Mouse (Mus musculus) Patski (cell line): Measurements from ENCODE around the gene Lmtk3. TPM values are rescaled to one million over a fixed set of nuclear protein-coding genes. Genes with fewer than 3 reads are reported as not detected.
A peak's percentile ranks its signal among the peaks of the same experiment; 100 is the strongest.

ENCODE experiments used
- ATAC-seq: fragments of 100-300 bp; one replicate; pipeline ENCODE4 v1.8.0; 2021
- CTCF ChIA-PET: fragments of 350-600 bp; sonication (Branson Sonifier 250); formaldehyde crosslinking; loops from one replicate; lab custom pipeline; 2022; ENCODE audit warnings: inconsistent platforms; lab: Charles Lee
- POLR2A ChIA-PET: fragments of 350-600 bp; sonication (Branson Sonifier 250); formaldehyde crosslinking; loops from one replicate; lab custom pipeline; 2022; ENCODE audit warnings: antibody characterized with exemption, inconsistent platforms; lab: Charles Lee
- DNase-seq: peaks from one replicate; pipeline ENCODE4 v3.0.0-alpha.2; 2011; ENCODE audit warnings: low read depth, low spot score
- H3K27me3 ChIP-seq: fragments of 371-371 bp; one replicate; pipeline ENCODE4 v1.5.1; 2021
- CTCF ChIP-seq: fragments of 100-300 bp; IDR thresholded peaks from one replicate; pipeline ENCODE4 v1.5.1; 2021
- in situ Hi-C: fragments of 300-500 bp; cut with MboI; formaldehyde crosslinking; loops from 3 replicates; pipeline ENCODE4 v1.11.1; 2018; ENCODE audit warnings: low pct_unique_long_range_greater_than_20kb, mixed read lengths
- polyA plus RNA-seq: library from polyadenylated mRNA; unstranded; gene quantifications from one replicate; pipeline ENCODE4 v1.2.3, GENCODE M21; 2021

Gene Lmtk3
- polyA plus RNA-seq, 1 experiment from 2014 or later, result 12.0 TPM

DNA sequence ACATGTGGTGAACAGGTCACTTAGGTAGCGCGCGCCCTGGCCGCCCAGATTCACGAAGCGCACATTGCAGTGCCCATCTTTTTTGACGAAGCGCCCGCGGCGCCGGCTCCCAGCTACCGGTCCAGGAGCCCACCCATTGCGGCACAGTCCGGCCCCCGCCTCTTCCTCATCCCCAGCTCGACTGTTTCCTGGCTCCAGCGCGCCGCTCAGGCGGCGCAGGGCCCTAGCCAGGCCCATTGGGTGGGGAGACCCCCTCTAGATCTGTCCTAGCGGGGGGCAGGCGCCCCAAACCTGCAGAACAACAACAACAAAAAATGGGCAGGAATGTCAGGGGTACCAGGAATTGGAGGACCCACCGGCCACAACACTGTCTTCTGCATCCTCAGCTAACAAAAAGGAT, 36.3 kb downstream of the Lmtk3 start:
- H3K27me3 ChIP-seq, result no peaks in the 10 kb centered on the region
- POLR2A ChIA-PET, result no interaction called here
- TF ChIP-seq CTCF, result no peak
- in situ Hi-C loops, result no loop called here
- no peak for DNase-seq
- CTCF ChIA-PET, result no interaction called here
- ATAC-seq, result no peak

GRCm38 (mm10) chr7:45820913-45821312, 37.4 kb downstream of the Lmtk3 start:
- POLR2A ChIA-PET, result no interaction called here
- in situ Hi-C loops, result no loop called here
- no peaks in the 10 kb centered on the region for H3K27me3 ChIP-seq
- DNase-seq (peak; percentile 58), ATAC-seq (peak; percentile 70)
- CTCF ChIA-PET, result interaction anchor here (0.8 kb wide), 1 partner anchor 10 kb away, joined by 3 read pairs; the partner anchor contains the start of gene Grwd1
- no peak for TF ChIP-seq CTCF

DNA sequence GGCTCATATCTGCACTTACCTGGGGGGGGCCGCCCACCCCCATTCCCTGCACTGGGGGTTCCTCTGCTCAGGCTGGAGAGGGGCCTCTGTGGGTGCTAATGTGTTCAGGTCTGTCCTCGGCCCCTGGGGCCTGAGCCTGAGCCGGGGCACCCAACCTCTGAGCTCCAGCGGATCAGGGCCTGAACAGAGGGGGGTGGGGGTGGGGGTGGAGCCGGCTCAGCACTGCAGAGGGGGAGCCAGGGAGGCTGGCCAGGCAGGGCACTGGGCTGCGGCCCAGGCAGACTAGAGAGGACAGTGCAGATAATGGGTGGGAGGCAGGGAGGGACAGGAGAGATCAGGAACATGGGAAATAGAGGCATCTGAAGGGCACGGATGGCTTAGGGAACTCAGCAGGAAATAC, 41.1 kb downstream of the Lmtk3 start, which contains the start of gene Kcnj14:
TSS of gene Kcnj14 (minus strand) at position 185 of the 400 bp plus-strand sequence.
- POLR2A ChIA-PET, result no interaction called here
- ATAC-seq, result peak; percentile 9
- in situ Hi-C loops, result no loop called here
- DNase-seq, result no peak
- no peak for TF ChIP-seq CTCF
- no peaks in the 10 kb centered on the region for H3K27me3 ChIP-seq
- CTCF ChIA-PET, result no interaction called here

DNA sequence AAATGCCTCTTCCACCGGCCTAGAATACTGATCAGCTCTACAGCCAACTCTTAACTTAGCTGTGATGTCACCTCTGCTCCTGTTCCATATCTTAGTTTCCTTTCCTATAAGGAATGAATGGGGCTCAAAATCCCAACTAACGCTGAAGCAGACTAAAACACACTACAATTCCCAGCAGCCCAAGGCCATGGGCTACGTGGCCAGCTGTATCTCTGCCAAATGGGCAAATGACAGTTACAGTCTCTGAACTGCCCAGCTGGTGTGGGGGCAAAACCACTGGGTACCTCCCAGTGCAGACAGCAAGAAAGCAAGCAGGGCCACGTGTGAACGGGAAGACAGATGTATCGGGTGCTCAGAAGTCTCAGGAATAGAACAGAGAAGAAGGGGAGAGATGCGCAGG, 43.1 kb downstream of the Lmtk3 start:
- DNase-seq (no peak), ATAC-seq (no peak)
- CTCF ChIA-PET, result interaction anchor here (1.1 kb wide), 1 partner anchor 25 kb away, joined by 4 read pairs; no protein-coding TSS in a partner anchor
- H3K27me3 ChIP-seq, result no peaks in the 10 kb centered on the region
- POLR2A ChIA-PET, result no interaction called here
- no peak for TF ChIP-seq CTCF
- in situ Hi-C loops, result no loop called here

- in situ Hi-C loops, result no loop called here
- no peak for TF ChIP-seq CTCF
- ChIA-PET POLR2A (no interaction called here), CTCF (interaction anchor here (1.1 to 1.5 kb wide), 3 partner anchors 10 to 42 kb away, joined by 3 to 5 read pairs (median 3); partner anchors contain the start of gene Kdelr1)
- peak; percentile 57 for ATAC-seq
- no peaks in the 10 kb centered on the region for H3K27me3 ChIP-seq
- DNase-seq, result peak; percentile 64
Measured at GRCm38 (mm10) chr7:45830427-45831127, 47.0 kb downstream of the Lmtk3 start, which contains the start of gene Grwd1. Gene Grwd1, minus strand, starts transcription at chr7:45830944.

GRCm38 (mm10) chr7:45831128-45831525, 47.6 kb downstream of the Lmtk3 start:
- POLR2A ChIA-PET, result no interaction called here
- H3K27me3 ChIP-seq, result no peaks in the 10 kb centered on the region
- TF ChIP-seq CTCF, result no peak
- ATAC-seq (no peak), DNase-seq (no peak)
- in situ Hi-C loops, result no loop called here
- CTCF ChIA-PET, result interaction anchor here (1.1 kb wide), 1 partner anchor 10 kb away, joined by 3 read pairs; no protein-coding TSS in a partner anchor

DNA sequence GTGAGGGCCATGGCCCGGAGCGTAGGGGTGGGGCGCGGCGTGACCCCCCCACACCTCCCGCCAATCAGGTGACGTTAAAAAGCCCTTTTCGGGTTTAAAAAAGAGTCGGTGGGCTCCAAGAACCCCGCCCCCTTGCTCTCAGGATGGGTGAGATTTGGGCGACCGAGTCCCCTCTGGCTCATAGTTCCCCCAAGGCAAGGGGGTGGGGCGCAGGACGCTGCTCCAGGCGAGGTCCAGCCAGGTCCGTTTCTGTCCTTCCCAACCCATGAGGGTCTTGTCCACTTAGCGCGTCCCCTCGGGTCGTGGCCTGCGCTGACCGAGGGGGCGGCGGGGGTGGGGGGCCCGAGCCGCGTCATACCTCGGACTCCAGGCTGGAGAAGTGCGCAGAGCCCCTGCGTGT, 48.9 kb downstream of the Lmtk3 start:
- H3K27me3 ChIP-seq, result no peaks in the 10 kb centered on the region
- no peak for ATAC-seq
- DNase-seq, result no peak
- in situ Hi-C loops, result no loop called here
- ChIA-PET CTCF (no interaction called here), POLR2A (no interaction called here)
- no peak for TF ChIP-seq CTCF

GRCm38 (mm10) chr7:45833148-45833790, 49.7 kb downstream of the Lmtk3 start:
- POLR2A ChIA-PET, result no interaction called here

GRCm38 (mm10) chr7:45833924-45834323, 50.4 kb downstream of the Lmtk3 start:
- POLR2A ChIA-PET, result no interaction called here
- ATAC-seq, result no peak
- DNase-seq, result no peak

More at GRCm38 (mm10) chr7:45833148-45833790, 49.7 kb downstream of the Lmtk3 start:
- DNase-seq (no peak), ATAC-seq (no peak)
- CTCF ChIA-PET, result no interaction called here
- in situ Hi-C loops, result no loop called here
- H3K27me3 ChIP-seq, result no peaks in the 10 kb centered on the region
- no peak for TF ChIP-seq CTCF

GRCm38 (mm10) chr7:45842950-45843744, 59.6 kb downstream of the Lmtk3 start:
- ATAC-seq, result no peak
- no peaks in the 10 kb centered on the region for H3K27me3 ChIP-seq
- no peak for DNase-seq
- ChIA-PET POLR2A (no interaction called here), CTCF (no interaction called here)
- no peak for TF ChIP-seq CTCF
- in situ Hi-C loops, result no loop called here

More at GRCm38 (mm10) chr7:45833924-45834323, 50.4 kb downstream of the Lmtk3 start:
- TF ChIP-seq CTCF, result no peak
- CTCF ChIA-PET, result no interaction called here
- in situ Hi-C loops, result no loop called here
- no peaks in the 10 kb centered on the region for H3K27me3 ChIP-seq
